Mouse (Mus musculus) forebrain, postnatal 0 days (tissue): ENCODE measurements around the gene Tceal5. TPM values are rescaled to one million over a fixed set of nuclear protein-coding genes. Genes with fewer than 3 reads are reported as not detected.

ENCODE experiments used
- ATAC-seq: fragments of 200-750 bp; cut with Nextera tagmentation; 2 replicates; pipeline ENCODE4 v1.8.0; 2017; ENCODE audit warnings: mild to moderate bottlenecking, moderate library complexity
- DNase-seq: peaks from one replicate; pipeline ENCODE4 v3.0.0-alpha.2; 2015
- H3K27ac ChIP-seq: fragments of 300-500 bp; sonication (generic); 2 replicates; pipeline ENCODE4 v1.5.1; 2014; ENCODE audit warnings: low read depth, mild to moderate bottlenecking, antibody characterized with exemption, low read length, moderate library complexity, mixed read lengths
- H3K27me3 ChIP-seq: fragments of 300-500 bp; sonication (generic); 2 replicates; pipeline ENCODE4 v1.6.1; 2014; ENCODE audit warnings: mild to moderate bottlenecking, low read length, mixed read lengths; ENCODE audit not compliant: insufficient read depth
- H3K36me3 ChIP-seq: fragments of 300-500 bp; sonication (generic); 2 replicates; pipeline ENCODE4 v1.6.1; 2014; ENCODE audit warnings: mild to moderate bottlenecking, moderate library complexity; ENCODE audit not compliant: insufficient read depth
- H3K4me1 ChIP-seq: fragments of 300-500 bp; sonication (generic); 2 replicates; pipeline ENCODE4 v1.6.1; 2014; ENCODE audit warnings: antibody characterized with exemption; ENCODE audit not compliant: insufficient read depth
- H3K4me2 ChIP-seq: fragments of 300-500 bp; sonication (generic); 2 replicates; pipeline ENCODE4 v1.6.1; 2014; ENCODE audit warnings: low read depth, mild to moderate bottlenecking, moderate library complexity
- H3K4me3 ChIP-seq: fragments of 300-500 bp; sonication (generic); 2 replicates; pipeline ENCODE4 v1.5.1; 2014; ENCODE audit warnings: low read depth, low read length, mixed read lengths
- H3K9ac ChIP-seq: fragments of 300-500 bp; sonication (generic); 2 replicates; pipeline ENCODE4 v1.6.1; 2014; ENCODE audit warnings: mild to moderate bottlenecking
- H3K9me3 ChIP-seq: fragments of 300-500 bp; sonication (generic); 2 replicates; pipeline ENCODE4 v1.6.1; 2016; ENCODE audit warnings: low read length
- CTCF ChIP-seq: sonication (generic); IDR thresholded peaks from 2 replicates; pipeline ENCODE4 v1.5.1; 2016; ENCODE audit warnings: antibody characterized with exemption, control low read depth, low read depth
- WGBS: fragments of 180-500 bp; shearing (Covaris S2); extraction: QIAGEN DNeasy Blood & Tissue Kit; methylation state at CpG from one replicate; pipeline ENCODE4 v1.1.7; 2014; 5-methylcytosine and 5-hydroxymethylcytosine counted together
- polyA plus RNA-seq: library from polyadenylated mRNA; unstranded; fragments of >200 nt; fragmentation: Nextera tagmentation; extraction: Ambion mirVana; gene quantifications from 2 replicates; pipeline ENCODE4 v1.2.1, GENCODE M21; 2015
- total RNA-seq: library from RNA; depleted of rRNA; stranded (reverse); fragments of >200 nt; gene quantifications from 2 replicates; pipeline ENCODE4 v1.2.3, GENCODE M21; 2014

Gene Tceal5
- total and polyA plus RNA-seq, 2 experiments from 2014 or later = 14.2 to 41.5 TPM

DNA sequence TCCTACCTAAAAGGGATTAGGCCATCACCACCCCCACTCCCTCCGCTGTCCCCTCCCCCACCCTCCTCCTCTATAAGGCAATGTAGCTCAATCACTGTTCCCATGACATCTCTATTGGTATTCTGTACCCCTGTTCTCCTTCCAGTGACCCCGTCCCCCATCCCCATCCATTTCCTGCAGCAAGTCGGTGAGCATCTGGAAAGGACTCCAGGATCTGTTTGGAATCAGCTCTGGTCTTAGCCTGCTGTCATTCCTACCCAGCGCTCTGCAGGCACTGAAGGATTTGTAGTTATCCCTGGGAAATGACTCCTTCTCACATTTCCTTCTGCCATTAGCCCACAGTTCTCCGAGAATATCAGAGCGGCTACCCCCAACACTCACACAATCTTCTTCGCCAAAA is 419 bp downstream of the Tceal5 start:
- no peaks in the 10 kb centered on the region for H3K36me3 ChIP-seq
- peak overlapping the region; percentile 46 for H3K9ac ChIP-seq
- H3K27me3 ChIP-seq = no peaks in the 10 kb centered on the region
- 23% methylated on average over 7 of the region's 7 CpGs for WGBS
- TF ChIP-seq CTCF = no peak
- no peaks in the 10 kb centered on the region for H3K4me1 ChIP-seq
- peak overlapping the region; percentile 47 for H3K4me3 ChIP-seq
- no peaks in the 10 kb centered on the region for H3K9me3 ChIP-seq
- ATAC-seq (peak; percentile 66), DNase-seq (no peak)
- H3K27ac ChIP-seq = peak overlapping the region; percentile 71
- peak overlapping the region; percentile 47 for H3K4me2 ChIP-seq

DNA sequence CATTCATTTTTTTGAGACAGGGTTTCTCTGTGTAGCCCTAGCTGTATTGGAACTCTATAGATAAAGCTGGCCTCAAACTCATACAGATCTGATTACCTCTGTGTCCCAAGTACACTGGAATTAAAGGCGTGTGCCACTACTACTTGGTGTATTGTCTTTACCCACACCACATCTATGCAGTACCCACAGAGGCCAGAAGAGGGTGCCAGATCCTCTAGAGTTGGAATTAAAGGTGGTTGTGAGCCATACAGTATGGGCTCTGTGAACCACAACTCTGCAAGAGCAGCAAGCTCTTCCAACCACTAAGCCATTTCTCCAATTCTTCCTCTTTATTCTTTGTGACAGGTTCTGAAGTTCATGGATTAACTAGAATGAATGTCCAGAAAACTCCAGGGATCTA is 6.8 kb downstream of the Tceal5 start:
- DNase-seq = no peak
- no peak overlapping the region for H3K9ac ChIP-seq
- no peaks in the 10 kb centered on the region for H3K4me1 ChIP-seq
- no peaks in the 10 kb centered on the region for H3K27me3 ChIP-seq
- no peak overlapping the region for H3K27ac ChIP-seq
- ATAC-seq = no peak
- TF ChIP-seq CTCF = peak; percentile 47
- H3K36me3 ChIP-seq = no peaks in the 10 kb centered on the region
- WGBS = 46% methylated on average over 1 of the region's 1 CpGs
- no peaks in the 10 kb centered on the region for H3K9me3 ChIP-seq
- no peak overlapping the region for H3K4me3 ChIP-seq
- no peak overlapping the region for H3K4me2 ChIP-seq

DNA sequence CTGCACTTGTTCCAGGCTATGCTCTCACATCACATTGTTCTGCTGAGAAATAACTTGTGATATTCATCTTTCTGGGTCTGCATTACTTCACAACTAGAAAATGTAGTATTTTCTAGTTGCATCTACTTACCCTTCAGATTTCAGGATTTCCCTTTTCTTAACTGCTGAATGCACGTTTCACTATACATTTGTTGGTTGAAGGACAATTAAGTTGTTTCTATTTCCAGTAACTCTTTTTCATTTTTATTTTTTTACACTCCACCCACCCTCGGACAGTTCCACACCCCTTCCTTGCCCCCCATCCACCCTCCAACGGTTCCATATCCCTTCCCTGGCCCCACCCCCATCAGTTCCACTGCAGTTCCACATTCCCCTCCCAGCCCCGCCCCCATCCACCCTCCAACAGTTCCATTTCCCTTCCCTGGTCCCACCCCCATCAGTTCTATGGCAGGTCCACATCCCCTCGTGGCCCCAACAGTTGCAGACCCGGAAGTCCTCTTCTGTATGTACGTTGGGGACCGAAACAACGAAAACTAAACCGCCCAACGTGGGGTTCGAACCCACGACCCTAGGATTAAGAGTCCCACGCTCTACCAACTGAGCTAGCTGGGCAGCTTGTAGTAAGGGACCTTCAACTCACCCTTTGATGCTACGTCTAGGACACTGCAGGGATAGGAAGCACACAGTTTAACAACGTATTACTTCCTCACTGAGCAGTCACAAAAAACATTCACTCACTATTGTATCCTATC is 8.3 kb downstream of the Tceal5 start:
- Histone ChIP-seq H3K27ac (no peak overlapping the region), H3K4me2 (no peak overlapping the region), H3K4me1 (no peaks in the 10 kb centered on the region), H3K9me3 (no peaks in the 10 kb centered on the region), H3K9ac (no peak overlapping the region), H3K36me3 (no peaks in the 10 kb centered on the region), H3K4me3 (no peak overlapping the region), H3K27me3 (no peaks in the 10 kb centered on the region)
- DNase-seq (no peak), ATAC-seq (no peak)
- no peak for TF ChIP-seq CTCF
- 81% methylated on average over 16 of the region's 16 CpGs for WGBS

DNA sequence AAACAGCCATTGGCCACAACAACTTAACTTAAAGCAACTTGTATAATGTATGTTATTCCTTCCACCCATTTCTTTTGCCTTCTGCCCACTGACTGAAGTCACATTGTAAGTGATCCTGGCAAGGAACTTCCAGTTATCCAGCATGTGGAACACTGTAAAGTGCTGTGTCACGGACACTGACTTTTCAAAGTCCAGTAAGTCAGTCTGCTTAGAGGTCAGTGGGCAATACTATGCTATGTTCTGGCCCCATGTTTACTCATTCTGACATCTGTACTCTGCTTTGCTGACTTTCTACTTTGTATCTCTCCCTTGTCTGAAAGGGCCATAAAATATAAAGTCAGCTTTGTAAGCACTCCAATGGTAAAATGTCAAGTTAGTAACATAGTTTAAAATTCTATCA is 20.6 kb downstream of the Tceal5 start:
- H3K4me2 ChIP-seq = no peak overlapping the region
- H3K27ac ChIP-seq = no peak overlapping the region
- TF ChIP-seq CTCF = no peak
- no peak for ATAC-seq
- no peak overlapping the region for H3K4me3 ChIP-seq
- WGBS = 86% methylated on average over 1 of the region's 1 CpGs
- no peaks in the 10 kb centered on the region for H3K36me3 ChIP-seq
- no peaks in the 10 kb centered on the region for H3K4me1 ChIP-seq
- DNase-seq = no peak
- no peaks in the 10 kb centered on the region for H3K9me3 ChIP-seq
- H3K27me3 ChIP-seq = no peaks in the 10 kb centered on the region
- H3K9ac ChIP-seq = no peak overlapping the region

DNA sequence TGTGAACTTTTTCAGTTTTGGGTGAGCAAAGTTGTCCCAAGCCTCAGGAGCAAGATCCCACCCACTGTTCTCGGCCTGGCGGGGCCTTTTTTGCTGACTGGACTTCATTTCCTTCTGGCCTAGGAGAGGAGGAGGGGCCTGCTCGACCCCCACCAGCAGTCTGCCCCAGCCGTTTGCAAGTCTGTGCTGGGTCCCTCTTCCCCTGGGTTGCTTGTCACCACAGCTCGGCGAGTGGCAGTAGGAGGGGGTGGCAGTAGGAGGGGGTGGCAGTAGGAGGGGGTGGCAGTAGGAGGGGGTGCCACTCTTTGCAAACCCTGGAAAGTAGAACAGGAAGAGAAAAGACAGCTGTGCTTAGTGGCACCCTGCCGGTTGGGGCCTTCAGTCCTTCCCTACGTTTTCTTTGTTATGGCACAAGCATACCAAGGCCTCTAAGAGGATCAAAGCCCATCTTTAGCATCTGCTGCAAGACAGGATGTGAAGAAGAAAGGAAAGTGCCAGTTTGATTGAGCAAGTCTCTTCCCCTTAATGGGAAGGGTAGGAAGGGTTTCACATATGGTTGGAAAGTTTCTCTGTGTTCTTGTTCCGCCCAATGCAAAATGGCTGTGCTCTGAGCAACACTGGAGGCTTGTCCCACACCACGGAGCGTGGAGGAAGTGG is 22.7 kb downstream of the Tceal5 start:
- no peaks in the 10 kb centered on the region for H3K4me1 ChIP-seq
- no peak overlapping the region for H3K4me2 ChIP-seq
- WGBS = 43% methylated on average over 11 of the region's 11 CpGs
- no peaks in the 10 kb centered on the region for H3K27me3 ChIP-seq
- no peak overlapping the region for H3K27ac ChIP-seq
- no peaks in the 10 kb centered on the region for H3K9me3 ChIP-seq
- no peak for TF ChIP-seq CTCF
- ATAC-seq = no peak
- no peak overlapping the region for H3K9ac ChIP-seq
- H3K36me3 ChIP-seq = no peaks in the 10 kb centered on the region
- H3K4me3 ChIP-seq = no peak overlapping the region
- no peak for DNase-seq

DNA sequence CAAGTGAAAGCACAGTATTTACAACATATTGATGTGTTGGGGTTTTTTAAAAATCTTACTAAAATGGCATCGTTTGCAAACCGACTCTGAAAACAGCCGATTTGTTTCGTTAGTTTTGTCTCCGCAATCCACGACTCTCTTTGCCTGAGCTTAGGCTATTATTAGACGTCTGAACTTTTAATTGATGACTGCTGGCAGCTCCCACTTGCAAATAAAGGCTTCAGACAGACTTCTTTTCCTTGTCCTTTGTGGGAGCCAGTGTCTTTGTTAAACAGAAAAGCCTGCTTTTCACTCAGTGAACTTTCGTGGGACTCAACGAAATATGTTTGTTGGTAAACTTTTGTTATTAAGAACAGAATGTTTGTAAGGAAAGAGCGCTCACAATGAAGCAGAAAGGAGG is 30.9 kb downstream of the Tceal5 start:
- Histone ChIP-seq H3K4me2 (peak overlapping the region; percentile 49), H3K27me3 (no peaks in the 10 kb centered on the region), H3K27ac (peak overlapping the region; percentile 83), H3K4me3 (peak overlapping the region; percentile 52), H3K4me1 (no peaks in the 10 kb centered on the region), H3K36me3 (no peaks in the 10 kb centered on the region), H3K9ac (peak overlapping the region; percentile 45), H3K9me3 (no peaks in the 10 kb centered on the region)
- ATAC-seq = no peak
- WGBS = 34% methylated on average over 10 of the region's 10 CpGs
- DNase-seq = peak; percentile 10
- no peak for TF ChIP-seq CTCF

DNA sequence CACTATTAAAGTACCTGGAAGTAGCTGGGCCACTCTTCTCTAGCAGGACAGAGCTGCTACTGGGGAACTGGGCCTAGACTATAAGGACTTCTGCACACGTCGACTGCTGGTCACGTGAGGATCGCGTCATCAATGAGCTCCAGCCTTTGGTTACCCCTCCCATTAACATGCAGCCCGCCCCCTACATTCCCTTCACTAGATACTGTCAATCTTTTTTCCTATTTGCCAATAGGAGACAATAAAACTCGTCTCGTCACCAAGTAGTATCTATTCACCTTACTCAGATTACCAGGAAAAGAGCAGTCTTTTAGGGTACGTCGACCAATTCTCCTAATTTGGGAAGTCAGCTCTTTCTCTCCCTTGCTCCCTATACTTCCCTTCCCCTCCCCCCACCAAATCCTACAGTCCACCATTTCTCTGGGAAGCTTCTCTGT is 31.5 kb downstream of the Tceal5 start, which contains the start of gene Tceal8:
Tceal8 (minus strand) TSS at position 225 of the 434 bp plus-strand sequence.
- Histone ChIP-seq H3K4me1 (no peaks in the 10 kb centered on the region), H3K9ac (peak within 1 kb of the TSS; percentile 57), H3K27ac (peak within 1 kb of the TSS; percentile 83), H3K4me3 (peak within 1 kb of the TSS; percentile 52), H3K27me3 (no peaks in the 10 kb centered on the region), H3K9me3 (no peaks in the 10 kb centered on the region), H3K4me2 (peak within 1 kb of the TSS; percentile 49), H3K36me3 (no peaks in the 10 kb centered on the region)
- DNase-seq (peak; percentile 90), ATAC-seq (peak; percentile 96)
- 26% methylated on average over 10 of the region's 10 CpGs for WGBS
- peak; percentile 27; the same call in 1 of the 2 replicates for TF ChIP-seq CTCF
